Mouse (Mus musculus): ENCODE results near the gene Gm16442.
"Not testable (repeated sequence)": the region's sequence is repeated elsewhere in the genome, so short reads cannot be mapped to it uniquely, and the experiment has no call there.

DNA sequence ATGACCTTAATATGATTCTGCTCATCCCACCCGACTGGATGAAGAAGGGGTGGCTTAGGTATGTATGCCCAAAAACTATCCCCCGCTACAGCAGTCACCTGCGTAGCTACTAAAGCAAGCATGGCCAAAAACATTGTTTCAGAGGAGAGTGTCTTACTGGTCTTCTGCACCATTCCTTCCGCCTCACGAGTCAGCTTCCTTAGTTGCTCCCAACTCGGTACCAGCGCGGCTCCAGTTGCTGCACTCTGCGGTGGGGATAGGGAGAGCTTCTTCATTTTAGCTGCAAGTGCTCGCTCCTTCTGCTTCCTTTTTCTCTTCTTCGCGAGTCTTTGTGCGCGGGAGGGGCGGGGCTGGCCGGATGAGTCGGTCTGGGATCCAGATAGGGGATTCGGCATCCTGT is 44.3 kb downstream of the Gm16442 start:
- not testable (repeated sequence) for TF ChIP-seq CTCF, POLR2A (IDR thresholded peaks at IDR 0.05; ENCODE audit: insufficient read depth, low read depth, low read length)
